Mouse (Mus musculus) adrenal gland, adult 2 months (tissue): ENCODE data around the gene Jmjd1c. TPM values are rescaled to one million over a fixed set of nuclear protein-coding genes. Genes with fewer than 3 reads are reported as not detected.
"Not testable (repeated sequence)": the region's sequence is repeated elsewhere in the genome, so short reads cannot be mapped to it uniquely, and the experiment has no call there.

ENCODE experiments used
- DNase-seq: peaks from one replicate; pipeline ENCODE4 v3.0.0; 2021
- polyA plus RNA-seq: library from polyadenylated mRNA; depleted of rRNA; stranded (reverse); fragments of >200 nt; gene quantifications from 2 replicates; pipeline ENCODE4 v1.2.3, GENCODE M21; 2012
- total RNA-seq, 2 experiments: library from RNA; stranded (reverse); gene quantifications; 2 replicates each; pipeline ENCODE4 v1.2.3; 2021

The Jmjd1c gene
- total and polyA plus RNA-seq, 3 experiments = 15.9 to 53.7 (median 45.0) TPM

GRCm38 (mm10) chr10:67100831-67101251 is 4.9 kb downstream of the Jmjd1c start:
- DNase-seq = no peak

DNA sequence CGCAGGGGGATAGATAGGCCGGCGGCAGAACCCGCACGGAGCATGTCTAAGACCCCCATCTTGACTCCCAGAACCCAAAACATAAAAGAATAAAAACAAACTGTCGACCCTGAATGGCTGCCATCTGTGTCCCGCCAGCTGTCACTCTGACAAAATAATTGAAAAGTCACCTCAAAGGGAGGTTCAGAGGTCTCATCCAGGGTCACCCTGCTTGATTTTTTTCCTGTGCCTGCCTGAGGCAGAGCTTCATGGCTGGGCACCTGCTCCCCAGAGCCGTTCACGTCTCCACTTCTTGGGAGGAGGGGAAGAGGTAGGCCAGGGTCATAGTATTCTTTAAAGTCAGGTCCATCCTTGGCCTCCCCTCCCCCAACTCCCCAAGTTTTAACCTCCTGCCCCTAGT is 8.6 kb downstream of the Jmjd1c start:
- no peak for DNase-seq

DNA sequence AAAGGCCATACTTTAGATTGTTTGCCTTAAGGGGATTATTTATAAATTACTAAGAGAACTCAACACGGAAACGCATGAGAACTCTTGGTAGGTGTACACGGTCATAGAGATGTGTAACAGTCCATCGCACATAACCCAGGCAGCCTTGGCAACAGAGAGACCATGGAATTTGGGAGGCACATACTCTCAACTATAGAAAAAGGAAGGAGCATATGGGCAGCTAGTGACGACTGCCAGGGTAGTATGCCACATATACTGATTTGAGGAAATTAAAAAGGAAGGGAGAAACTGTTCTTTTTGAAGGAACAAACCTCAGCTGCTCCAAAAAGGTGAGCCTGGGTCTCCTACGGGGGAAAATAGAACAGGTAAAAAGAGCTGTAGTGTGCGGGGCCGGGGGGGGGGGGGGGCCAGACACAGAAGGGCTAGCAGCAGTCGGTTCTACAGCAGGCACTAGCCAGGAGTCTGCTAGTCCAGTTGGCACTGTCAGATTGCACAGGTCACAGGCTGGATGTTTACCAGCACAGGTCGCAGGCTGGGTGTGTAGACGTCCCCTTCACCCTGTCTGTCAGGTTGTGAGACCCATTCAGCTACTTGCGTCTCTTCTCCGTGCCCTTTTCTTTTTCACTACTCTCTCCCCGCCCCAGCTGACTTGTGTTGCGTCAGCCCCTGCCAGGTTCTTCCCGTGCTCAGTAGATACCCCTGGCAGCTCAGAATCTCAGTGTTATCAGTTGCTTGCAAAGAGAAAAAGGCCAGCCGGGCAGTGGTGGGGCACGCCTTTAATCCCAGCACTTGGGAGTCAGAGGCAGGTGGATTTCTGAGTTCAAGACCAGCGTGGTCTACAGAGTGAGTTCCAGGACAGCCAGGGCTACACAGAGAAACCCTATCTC is 9.6 kb downstream of the Jmjd1c start:
- no peak for DNase-seq

- no peak for DNase-seq
Measured at GRCm38 (mm10) chr10:67106400-67106799, 10.5 kb downstream of the Jmjd1c start.

GRCm38 (mm10) chr10:67107017-67107761 is 11.3 kb downstream of the Jmjd1c start:
- no peak for DNase-seq

DNA sequence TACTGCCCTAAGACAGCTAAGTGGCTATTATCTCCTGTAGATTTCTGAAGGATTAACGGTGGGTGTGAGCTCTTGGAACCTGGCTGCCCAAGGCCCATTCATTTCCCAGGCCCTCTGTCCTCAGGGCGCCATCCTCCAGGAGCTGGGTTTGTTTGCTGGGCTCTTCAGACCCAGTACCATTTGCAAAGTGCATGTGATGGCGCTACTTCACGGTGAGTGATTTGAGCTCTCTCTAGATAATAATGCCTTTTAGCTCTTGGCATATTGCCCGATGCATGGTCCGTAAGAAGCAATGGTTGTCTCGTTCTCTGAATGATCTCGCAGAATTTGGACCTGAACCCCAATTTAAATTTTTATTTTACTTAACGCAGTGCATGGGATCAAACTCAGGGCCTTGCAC is 12.2 kb downstream of the Jmjd1c start:
- no peak for DNase-seq

- no peak for DNase-seq
Measured at GRCm38 (mm10) chr10:67109635-67110034, 13.7 kb downstream of the Jmjd1c start.

GRCm38 (mm10) chr10:67111044-67111798 is 15.3 kb downstream of the Jmjd1c start:
- no peak for DNase-seq

GRCm38 (mm10) chr10:67111799-67112177 is 15.9 kb downstream of the Jmjd1c start:
- DNase-seq = no peak

DNA sequence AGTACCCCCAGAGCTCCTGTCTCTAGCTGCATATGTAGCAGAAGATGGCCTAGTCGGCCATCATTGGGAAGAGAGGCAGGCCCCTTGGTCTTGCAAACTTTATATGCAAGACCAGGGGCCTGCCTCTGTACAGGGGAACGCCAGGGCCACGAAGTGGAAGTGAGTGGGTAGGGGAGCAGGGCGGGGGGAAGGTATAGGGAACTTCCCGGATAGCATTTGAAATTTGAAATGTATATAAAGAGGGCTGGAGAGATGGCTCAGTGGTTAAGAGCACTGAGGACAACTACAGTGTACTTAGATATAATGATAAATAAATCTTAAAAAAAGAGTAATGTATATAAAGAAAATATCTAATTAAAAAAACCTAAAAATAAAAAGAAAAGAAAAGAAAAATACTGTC is 17.0 kb downstream of the Jmjd1c start:
- not testable (repeated sequence) for DNase-seq

DNA sequence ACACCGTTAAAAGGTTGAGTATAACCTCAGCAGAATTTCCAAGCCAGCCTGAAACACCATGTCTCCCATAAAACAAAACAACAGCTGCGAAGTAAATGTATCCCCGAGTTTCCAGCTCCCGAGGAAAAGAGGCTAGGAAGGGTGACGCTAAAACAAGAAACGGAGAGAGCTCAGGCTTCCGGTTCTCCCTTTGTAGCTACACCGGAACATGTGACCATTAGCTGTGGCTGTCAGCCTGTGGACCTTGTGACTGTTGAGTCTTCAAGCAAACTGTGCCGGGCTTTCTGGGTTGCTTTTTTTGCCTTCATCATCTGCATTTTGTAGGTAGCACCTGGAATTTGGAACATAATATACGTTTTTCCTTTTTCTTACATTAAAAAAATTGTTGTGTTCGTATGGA is 17.9 kb downstream of the Jmjd1c start:
- DNase-seq = no peak

DNA sequence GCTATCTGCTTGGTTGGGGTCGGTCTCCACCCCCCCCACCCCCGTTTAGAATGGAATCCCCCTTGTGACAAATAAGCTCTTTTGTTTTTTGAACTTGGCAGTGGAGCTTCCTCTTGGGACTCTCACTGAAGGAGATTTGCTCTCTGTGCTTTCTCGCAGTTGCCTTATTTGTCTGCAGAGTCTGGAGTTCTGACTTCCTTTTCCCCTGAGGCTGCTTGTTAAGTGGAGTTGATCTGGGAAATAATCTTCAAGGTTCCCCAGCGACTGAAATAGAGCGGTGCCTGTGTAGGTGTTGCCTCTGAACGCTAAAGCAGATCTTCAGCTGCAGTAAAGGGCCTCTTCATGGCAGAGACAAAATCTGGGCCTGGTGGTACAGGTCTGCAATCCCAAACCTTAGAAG is 19.2 kb downstream of the Jmjd1c start:
- no peak for DNase-seq

DNA sequence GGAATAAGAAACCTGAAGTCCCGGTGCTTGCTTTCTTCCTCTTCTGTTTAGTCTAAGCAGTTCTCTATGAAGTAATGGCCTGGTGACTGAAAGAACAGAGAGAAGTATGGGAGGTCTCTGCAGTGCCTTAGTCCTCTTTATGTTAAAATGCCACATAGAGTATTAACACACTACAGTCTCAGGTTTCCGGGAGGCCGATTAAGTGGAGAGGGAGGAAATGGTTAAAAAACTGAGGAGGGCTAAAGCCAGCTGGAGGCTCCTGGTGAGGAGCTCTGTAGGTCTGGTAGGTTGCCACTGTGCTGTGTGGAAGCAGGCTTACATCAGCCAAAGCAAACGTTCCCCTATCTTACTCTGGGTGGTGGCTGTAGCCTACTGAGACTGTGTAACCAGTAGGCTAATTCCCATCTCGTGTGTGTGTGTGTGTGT is 19.8 kb downstream of the Jmjd1c start:
- DNase-seq = peak; percentile 33

- peak; percentile 84 for DNase-seq
Measured at GRCm38 (mm10) chr10:67116251-67116650, 20.3 kb downstream of the Jmjd1c start.

- no peak for DNase-seq
Measured at GRCm38 (mm10) chr10:67119291-67119690, 23.4 kb downstream of the Jmjd1c start.

- DNase-seq = no peak
Measured at GRCm38 (mm10) chr10:67120180-67120579, 24.3 kb downstream of the Jmjd1c start.

- DNase-seq = no peak
Measured at GRCm38 (mm10) chr10:67120640-67121039, 24.7 kb downstream of the Jmjd1c start.

DNA sequence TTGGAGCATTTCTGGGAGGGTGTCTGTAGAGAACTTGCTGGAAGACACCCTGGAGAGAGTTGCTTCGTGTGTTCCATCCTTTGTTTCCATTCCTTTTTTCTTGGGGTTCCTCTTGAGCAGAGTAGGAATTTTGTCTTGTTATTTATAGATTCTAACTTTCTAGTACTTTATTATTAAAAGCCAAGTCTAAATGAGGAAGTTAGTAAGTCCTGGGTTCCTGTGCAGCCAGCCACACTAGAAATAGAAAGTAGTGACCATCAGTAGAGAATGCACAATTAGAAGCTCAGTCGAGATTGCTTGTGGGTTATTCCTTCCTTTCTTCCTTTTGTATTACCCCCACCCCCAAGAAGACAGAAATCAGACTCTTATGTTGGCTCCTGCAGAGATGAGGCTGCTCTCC is 27.8 kb downstream of the Jmjd1c start:
- no peak for DNase-seq

DNA sequence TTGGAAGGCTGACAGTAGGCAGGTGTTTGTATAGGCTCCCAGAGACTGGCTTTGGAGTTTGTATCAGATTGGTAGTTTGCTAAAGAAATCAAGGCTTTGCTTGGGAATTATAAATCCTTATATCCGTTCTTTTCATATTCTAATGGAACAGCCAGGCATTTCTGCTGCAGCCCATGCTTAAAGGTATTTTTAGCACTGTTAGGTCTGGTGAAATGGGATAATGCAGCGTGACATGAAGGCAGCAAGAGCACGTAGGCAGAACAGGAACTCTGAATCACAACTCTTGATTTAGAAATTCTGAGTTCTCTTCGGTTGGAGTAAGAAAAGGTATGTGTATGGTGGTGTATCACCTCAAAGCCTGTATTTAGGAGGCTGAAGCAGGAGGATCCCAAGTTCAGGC is 28.2 kb downstream of the Jmjd1c start:
- no peak for DNase-seq

DNA sequence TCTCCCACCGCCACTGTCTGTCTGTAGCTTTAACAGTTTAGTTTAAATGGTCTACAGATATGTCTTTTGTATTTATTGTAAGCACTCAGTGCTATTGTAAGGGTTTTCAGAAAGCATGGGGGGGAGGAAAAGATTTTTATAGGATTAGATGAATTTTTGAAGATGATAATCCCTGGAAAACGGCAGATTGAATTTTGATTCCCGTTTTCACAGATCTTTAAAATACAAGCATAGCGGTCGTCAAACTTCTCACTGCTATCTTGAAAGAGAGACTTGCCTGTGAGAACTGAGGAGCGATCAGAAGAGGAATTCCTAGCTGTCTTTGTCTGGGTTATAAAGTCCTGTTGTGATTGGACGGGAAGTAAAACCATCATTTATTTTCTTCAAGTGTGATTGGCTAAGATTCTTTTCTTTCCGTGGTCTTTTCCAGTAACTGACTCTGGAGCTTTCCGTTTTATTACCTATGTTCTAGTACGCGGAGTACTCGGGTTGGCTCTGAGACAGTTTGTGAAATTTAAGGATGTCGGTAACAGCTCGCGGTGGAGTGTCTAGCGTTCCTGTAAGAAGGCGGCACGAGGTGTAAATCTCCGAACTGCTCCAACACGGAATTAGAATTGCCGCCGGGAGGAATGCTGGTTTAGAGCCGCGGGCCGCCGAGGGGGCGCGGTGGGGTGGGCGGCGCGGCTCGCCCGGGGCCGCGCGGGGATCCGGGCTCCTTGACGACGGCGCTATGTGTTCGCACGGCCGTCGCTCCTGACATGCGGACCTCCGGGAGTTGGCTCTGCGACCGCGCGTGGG is 30.3 kb downstream of the Jmjd1c start:
- peak; percentile 66 for DNase-seq
